Mouse (Mus musculus) WW6 (cell line): ENCODE results near the gene Ncoa1.
"Not testable (repeated sequence)": the region's sequence is repeated elsewhere in the genome, so short reads cannot be mapped to it uniquely, and the experiment has no call there.

Experiments used
- DNase-seq: peaks from one replicate; pipeline ENCODE4 v3.0.0-alpha.2; 2013; ENCODE audit warnings: low read depth, low spot score

Gene Ncoa1

DNA sequence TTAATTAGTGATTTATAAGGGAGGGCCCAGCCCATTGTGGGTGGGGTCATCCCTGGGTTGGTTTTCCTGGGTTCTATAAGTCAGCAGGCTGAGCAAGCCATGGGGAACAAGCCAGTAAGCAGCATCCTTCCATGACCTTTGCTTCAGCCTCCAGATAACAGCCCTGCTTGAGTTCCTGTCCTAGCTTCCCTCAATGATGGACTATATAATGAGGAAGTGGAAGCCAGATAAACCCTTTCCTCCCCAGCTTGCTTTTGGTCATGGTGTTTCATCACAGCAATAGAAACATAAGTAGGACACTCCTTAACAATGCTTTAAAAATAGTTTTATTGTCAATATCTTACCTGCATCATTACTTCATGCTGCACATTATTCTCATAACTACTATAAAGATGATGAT lies 163.2 kb downstream of the Ncoa1 start:
- no peak for DNase-seq

DNA sequence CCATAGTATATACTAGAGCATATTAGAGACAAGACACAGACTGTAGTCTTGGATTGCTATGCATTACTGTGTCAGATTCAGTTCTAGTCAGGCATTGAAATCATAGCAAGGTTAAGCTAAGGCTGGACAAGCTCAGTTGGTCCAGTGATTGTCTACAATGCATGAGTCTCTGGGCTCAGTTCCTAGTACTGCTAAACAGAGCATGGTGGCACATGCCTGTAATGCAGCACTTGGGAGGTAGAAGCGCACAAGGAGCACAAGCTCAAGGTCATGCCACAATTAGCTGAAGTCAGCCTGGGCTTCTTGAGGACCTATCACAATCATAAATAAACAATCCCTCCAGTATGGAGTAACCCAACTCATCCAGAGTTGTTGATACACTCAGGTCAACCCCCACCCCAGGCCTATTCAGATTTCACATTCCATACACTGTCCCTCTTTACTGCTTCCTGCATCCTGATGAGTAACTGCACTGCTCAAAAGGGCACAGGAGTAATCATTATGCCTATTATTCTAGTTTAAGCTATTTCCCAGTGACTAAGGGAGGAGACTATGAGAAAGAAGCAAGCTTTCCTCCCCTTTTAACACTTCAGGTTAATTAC lies 170.2 kb downstream of the Ncoa1 start:
- no peak for DNase-seq

DNA sequence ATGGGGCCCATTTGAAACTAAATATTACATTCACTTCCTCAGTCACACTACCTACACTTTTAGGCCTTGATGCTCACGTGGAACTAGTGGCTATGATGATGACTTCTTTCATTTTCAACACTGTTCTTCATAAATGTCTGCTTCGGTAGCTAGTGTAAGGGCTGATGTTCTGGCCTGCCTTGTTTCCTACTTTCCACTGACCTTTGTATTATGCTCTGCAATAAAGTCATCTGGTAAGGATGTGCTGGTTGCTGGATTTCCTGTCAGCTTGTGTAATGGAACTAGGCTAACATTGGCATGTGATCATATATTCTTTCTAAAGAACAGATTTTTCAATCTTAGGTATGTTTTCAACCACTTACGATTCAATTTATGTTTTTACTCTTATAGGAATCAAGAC lies 177.7 kb downstream of the Ncoa1 start:
- DNase-seq: no peak

DNA sequence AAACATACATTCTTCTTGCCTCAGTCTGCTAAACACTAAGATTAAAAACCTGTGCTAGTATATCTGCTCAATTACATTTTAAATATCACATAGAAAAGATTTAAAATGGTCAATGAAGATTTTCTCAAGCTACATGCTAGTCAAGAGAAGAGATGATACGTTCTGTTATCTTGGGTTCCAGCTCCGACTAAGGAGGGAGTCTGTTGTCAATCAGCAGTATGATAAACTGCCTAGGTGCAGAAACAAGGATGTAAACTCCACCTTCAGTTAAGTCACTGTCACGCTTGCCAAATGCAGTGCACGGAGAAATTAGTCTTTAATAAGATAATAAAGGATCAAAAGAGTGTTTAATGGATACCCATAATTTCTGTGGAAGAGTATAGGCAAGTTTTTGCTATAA lies 178.4 kb downstream of the Ncoa1 start:
- no peak for DNase-seq

DNA sequence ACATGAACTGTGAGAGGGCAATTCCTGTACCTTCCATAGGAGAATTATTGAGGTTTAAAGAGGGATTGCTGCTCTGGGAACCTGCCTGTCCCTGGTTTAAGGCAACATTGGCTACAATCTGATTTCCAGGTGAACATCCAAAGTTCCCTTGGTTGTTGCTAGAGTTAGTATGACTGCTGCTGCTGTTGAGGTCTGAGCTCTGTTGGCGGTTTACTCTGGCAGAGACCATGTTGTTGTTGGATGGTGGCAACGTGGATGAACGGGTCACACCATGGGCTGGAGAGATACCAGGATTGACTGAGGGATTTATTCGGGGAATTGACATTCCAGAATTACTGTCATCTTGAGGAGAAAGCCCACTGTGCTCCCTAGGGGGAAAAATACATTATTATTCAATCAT lies 181.1 kb downstream of the Ncoa1 start:
- no peak for DNase-seq

DNA sequence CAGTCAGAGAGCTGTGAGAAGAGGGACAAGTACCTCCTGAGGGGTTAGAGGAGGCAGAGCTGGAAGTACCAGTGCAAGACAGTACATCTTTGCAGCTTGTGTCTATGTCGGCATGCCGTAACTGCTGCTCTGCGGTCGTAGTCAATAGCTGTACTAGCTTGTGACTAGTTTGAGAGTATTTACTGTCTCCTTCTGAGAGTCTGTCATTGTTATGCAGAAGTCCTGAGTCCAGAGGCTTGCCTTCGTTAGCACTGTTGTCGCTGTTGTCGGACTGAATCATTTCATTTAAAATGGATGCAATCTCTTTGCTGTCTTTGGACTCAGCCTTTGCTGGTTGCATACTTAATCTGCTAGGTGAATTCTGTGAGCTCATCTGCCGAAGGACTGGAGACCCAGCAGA lies 181.7 kb downstream of the Ncoa1 start:
- no peak for DNase-seq

DNA sequence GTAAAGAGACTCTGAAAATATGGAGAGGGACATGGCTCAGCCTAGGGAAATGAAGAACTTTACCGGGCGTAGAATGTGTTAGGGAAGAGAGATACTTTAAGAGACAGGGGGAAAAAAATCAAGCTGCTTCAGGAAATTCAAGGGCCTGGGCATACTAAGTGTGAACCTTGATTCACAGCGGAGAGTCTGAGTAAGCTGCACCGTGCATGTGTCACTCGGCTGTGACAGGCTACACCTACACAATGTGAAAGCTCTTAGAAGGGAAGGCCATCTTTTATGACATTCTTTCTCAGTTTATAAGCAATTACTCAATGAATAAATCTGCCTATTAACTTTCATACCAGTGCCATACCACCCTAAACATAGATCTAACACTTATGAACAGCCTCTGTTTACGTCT lies 183.2 kb downstream of the Ncoa1 start:
- DNase-seq: no peak

DNA sequence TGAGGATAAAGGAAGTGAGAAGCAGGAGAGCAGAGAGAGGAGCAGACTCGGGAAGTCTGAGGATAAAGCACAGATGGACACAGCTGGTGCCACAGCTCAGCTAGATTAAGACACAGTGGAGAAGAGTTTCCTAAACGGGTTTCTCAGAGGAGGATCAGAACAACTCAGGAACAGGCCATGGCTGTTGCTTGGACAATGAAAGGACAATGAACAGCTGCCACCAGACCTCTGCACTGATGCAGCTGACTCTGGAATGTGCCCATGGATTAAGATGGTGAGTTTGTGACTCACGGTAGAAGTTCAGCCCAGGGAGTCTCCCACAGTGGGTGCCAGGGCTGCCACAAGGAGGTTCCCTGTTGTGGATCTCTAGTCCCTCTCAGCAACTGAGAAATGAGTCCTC lies 191.8 kb downstream of the Ncoa1 start:
- DNase-seq: no peak

DNA sequence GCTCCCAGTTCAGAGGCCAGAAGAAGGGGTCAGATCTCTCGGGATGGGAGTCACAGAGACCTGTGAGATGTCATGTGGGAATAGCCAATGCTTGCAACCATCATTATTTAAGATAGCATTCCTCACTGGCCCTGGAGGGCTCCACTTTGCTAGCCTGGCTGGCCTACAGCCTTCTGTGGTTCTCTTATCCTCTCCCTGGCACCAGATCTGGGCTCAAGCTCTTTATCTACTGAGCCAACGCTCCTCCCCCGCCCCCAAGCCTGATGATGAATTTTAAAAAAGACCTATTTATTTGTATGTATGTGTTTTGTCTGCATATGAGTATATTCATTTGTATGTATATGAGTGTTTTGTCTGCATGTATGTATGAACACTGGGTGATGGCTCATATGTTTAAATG lies 197.1 kb downstream of the Ncoa1 start:
- no peak for DNase-seq

DNA sequence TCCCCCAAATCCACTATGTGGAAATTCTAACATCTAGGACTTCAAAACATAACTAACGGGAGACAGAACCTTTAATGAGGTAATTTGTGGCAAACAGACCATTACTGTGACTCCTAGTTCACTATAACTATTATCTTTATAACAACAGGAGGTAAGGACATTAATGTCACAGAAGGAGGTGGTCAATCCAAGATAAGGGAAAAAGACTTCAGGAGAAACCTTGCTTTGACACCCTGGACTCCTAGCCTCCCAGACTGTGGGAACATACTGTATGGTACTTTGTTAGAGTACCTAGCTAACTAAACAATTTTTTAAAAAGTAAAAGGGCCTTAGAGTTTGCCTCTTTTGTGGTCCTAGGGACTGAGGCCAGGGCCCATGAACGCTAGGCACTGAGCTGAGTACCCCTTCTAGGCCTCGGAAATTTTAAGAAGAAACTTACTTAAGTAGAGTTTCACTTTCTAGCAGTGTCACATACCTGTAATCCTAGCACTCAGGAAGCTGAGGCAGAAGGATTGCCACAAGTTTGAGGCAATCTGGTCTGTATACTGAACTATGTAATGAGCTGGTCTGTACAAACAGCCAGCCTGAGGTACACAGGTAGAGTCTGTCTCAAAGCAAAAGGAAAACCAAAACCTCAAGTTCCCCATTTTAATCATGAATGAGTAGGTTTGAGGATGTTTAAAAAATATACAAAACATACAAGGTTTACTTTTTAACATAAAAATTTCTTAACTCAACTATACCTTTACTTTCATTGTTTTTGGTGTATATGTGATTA lies 197.8 kb downstream of the Ncoa1 start:
- no peak for DNase-seq

DNA sequence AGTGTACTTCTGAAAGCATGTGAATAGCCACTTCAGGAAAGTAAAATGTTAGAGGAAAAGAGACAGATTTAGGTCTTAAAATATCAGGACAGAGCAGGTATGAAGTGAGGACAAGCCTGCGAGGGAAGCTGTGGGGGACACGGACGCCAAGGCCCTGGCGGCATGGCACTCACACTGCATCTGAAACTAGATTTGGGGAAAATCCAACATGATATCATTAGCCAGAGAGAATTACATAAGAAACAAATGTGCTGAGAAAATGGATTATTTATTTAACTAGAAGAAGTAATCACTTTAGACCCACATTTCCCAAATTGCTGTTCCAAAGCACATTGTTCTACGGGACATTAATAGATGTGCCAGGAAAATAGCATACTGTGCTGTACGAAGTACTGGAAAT lies 205.9 kb downstream of the Ncoa1 start:
- no peak for DNase-seq

DNA sequence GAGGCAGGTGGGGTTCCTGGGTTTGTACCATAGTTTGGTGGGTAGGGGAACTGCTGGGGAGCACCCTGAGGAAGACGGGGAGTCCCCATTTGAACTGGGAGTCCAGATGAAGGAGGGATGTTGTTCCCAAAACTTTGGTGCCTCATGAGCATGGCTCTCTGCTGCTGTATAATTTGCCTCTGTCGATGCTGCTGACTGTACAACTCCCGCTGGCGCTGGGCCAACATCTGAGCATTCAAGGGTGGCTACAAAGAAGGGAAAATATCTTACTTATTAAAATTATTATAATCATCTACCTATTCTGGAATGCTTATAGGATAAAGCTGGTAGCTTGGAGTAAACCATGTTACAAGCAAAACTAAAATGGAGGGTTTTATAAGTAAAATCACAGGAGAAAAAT lies 209.2 kb downstream of the Ncoa1 start:
- no peak for DNase-seq

DNA sequence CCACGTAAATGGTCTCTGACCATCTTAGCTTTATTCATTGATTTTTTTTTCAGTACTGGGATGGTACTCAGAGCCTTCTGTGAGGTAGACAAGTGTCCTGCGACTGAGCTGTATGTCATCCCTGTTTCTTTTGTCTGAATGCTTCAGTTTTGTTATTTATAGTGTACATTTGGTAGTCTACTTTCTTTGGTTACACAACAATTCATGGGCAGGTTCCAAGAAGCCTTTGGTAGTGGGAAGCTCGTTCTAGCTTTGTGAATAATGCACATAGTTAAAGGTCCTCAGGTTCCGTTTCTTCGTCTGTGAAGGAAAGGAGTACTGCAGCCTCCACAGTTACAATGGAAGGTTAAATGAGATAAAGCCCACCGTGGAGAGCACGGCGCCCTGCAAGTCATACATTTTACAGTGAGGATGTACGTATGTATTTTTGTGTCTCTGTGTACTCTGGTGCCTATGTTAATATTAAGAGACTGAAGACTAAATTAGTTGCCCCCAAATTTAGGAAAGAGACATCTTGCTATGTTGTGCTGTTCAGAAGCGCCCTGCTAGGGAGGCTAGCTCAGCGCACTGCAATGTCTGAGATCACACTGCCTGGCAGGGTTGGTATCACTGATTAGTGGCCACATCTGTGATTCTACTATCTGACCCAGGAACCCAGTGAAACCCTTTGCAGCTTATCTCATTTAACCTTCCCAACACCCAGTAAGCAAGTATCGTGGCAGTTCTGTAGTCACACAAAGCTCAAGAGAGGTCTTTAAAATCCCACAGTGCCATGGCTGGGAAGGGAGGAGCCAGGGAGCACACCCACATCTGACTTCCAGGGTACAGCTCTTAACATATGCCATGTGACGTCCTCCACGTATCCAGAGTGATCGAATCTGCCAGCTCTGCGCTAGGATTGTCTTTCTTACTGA lies 224.0 kb downstream of the Ncoa1 start:
- DNase-seq: no peak

DNA sequence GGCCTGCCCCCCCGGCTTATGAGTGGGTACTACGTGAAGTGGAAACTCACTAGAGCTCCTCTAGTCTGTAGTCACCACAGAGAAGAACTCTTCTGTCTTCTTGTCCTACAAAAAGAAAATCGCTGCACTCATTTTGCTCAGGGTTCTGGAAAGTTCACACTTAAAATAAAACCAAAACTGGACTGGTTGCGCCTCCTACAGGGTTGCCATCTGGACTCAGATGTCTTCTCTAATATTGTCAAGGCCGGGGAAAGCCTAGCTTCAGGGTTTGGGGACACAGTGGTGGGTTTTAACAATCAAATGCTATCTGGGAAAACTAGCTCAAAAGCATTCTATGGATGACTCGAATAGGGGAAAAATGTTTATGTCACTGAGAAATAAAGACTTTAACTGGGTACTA lies 227.2 kb downstream of the Ncoa1 start:
- DNase-seq: no peak

DNA sequence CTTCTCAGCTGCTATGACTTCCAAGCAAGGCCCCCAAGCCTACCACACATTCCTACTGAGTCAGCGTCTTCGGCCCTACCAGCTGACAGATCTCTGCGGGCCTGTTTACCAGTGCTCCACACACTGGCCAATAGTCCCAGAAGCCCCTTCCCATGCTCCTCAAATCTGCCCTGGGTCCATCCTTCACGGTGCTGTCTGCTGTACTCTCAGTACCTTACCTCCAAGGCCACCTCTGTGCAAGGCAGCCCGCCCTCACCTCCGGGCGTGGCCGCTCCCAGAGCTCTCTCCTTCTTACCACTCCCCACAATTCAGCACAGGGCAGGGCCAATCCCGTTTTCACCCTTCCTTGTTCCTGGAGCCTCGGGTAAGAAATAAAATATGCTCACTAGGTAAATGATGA lies 231.2 kb downstream of the Ncoa1 start:
- no peak for DNase-seq

DNA sequence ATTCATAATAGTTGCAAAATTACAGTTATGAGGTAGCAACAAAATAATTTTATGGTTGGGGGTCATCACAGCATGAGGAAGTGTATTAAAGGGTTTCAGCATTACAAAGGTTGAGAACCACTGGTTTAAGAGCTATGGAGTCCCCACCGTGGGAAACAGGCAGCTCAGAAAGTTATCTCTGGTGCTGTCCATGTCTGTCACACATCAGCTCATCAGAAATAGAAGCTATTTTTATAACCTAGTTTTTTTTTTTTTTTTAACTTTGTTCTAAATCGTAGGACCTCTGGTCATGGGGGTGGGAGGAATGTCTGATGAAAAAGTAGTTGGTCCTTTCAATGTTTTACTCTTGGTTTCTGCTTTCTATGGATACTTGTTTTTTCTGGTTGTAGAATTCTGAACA lies 233.2 kb downstream of the Ncoa1 start:
- no peak for DNase-seq

DNA sequence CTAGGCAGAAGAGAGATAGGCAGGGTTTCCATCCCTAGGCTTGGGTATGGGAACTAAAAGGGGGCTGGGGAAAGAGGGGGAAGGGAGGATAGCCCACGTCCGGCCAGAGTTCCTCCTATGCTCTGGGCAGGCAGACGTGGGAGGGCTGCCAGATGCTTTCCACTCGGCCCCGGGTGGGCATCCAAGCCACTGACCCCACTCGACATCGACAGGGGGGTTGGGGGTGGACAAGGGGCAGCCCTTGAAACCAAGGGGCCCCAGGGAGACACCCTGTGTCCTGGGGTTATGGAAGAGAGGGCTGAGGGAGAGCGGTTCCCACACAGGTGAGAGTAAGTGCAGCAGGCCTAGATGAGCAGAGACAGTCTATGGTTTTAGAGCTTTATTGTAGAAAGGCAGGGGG lies 236.7 kb downstream of the Ncoa1 start:
- not testable (repeated sequence) for DNase-seq

DNA sequence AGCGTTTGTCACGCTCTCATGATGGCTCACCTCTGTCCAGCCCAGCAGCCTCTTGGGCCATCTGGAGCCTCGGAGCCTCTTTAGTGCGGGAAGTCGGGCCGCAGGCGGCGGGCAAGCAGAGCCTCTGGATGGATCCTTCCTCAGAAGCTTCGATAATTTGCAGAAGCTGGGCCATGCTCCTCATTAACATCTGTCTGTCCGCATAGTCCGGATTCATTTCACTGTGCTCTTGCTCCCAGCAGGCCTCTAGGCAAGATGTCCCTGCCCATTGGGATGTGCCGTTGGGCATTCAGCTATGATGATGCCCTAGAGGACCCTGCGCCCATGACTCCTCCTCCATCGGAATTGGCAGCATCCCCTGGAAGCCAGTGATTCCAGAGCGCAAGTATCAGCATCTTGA lies 239.5 kb downstream of the Ncoa1 start:
- no peak for DNase-seq

DNA sequence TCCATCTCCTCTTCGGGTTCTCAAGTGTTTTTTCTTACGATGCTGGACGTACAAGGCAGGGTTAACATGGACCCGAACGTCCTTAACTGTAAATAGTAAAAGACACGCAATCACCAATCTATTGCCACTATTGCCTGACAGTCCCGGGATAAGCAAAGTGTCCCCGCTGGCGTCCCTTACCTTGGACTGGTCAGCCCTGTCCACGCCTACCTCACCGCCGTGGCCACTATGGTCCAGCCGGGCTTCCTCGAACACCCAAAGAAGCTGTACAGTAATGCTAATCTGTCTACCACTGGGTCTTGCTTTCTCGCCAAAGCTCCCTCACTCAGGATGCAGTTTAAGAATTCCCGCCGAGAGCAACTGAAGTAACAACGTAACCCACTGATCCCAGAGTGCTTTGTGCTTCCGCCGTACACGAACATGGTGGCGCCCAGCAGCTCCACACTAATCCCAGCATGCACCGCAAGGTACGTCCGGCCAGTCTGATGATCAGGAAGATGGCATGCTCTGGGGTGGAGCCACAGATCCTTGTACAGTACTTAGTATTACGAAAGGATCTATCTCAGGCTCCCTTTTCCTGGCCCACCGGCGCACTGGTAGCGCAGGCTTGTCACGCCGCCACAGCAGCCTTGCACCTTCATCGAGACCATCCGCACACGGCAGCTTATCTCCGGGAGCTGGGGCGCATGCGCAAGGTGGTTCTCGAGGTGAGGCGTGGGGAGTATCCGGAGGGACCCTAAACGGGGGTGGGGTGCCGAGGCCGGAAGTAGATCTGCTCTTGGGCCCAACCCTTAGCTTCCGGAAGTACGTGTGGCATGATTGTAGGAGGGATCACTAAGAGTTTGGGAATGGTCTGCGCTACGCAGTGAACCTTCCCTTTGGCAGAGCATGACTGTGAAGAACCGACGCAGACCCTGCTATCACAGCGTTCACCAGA lies 243.1 kb downstream of the Ncoa1 start, which contains the start of the genes Ptrhd1 and Cenpo:
Ptrhd1 (plus strand) TSS at position 456 of the 937 bp plus-strand sequence.
Cenpo (minus strand) TSS at position 723 of the 937 bp plus-strand sequence.
- peak; percentile 93 for DNase-seq

DNA sequence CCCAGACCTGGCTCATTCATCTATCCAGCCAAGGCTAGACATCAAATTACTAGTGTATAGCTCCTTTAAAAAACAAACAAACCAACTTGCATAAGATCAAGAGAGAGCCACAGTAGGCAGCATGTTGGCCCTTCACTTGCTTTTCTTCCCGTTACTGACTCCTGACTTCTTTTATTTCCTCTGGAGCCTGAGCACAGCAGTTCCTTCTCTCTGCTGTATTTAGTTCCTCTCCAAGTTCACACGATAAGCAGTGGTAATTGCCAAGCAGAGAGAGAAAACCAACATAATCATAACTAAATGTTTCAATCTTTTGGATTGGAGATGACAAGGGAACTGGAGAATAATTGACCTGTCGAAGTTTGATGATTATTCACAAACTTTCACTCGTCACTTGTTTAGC lies 244.2 kb downstream of the Ncoa1 start:
- DNase-seq: no peak

DNA sequence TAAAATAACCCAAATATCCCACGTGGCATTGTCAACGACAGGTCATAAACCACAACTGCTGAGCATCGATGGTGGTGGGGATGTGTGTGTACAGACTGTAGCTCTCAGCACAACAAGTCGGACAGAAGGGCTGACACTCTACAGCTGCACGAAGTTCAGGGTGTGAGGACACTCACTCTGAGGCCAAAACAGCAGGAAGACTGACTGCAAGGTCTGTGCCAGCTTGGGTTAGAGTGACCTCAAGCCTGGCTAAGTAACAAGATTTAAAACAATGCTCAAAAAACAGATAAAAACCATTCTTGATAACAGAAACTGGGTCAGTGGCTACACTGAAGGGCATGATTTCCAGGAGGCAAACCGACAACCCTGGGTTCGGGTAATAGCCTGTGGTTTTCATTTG lies 246.8 kb downstream of the Ncoa1 start:
- DNase-seq: no peak
